Comparison of ENCODE assay signal across 10 mouse cellular contexts in the genomic region with DNA sequence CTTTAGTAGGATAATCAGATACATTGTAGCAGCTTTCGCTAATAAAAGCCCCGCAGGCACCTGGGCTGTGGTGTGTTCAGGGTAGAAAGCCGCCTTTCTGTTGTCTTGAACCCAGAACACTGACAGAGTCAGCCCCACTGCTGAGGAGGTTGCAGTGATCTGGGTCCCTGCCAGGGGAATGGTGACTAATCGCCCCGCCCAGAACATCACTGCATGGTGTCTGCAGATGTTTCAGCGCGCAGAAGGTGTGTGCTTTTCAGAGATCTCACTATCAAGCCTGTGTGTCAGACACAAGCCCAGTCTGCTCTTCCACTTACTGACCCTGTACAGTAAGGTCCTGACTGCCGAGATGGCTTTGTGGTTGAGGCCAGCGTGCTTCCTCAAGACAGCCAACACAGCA.
DNase-seq lines count a peak whose midpoint lies in the region; ATAC-seq and TF ChIP-seq lines count a peak whose summit lies in the region.
"Had no signal": no experiment of that assay in that cellular context is flagged by ENCODE, and none has a peak within 500 bp of the region (broad histone marks: within the 10 kb centered on the region; RNA-seq: fewer than 3 reads in every experiment).

No protein-coding gene starts in this region.

- no peaks in the 10 kb centered on the region for H3K9me3 ChIP-seq in liver, embryonic 12.5 days (replicated peaks)
- H3K9me3 ChIP-seq in liver, postnatal 0 days (ENCODE audit: low read length) = no peaks in the 10 kb centered on the region
- no peaks in the 10 kb centered on the region for H3K9me3 ChIP-seq in stomach, embryonic 15.5 days
- H3K9me3 ChIP-seq: embryonic facial prominence, embryonic 12.5 days had no signal

- 0 out of 2 replicates have a peak, but pooled peaks cover 2% of the 10 kb centered on the region for H3K27me3 ChIP-seq in liver, embryonic 12.5 days (replicated peaks)
- no peaks in the 10 kb centered on the region for H3K27me3 ChIP-seq in liver, postnatal 0 days (ENCODE audit: insufficient read depth, low read length)
- H3K27me3 ChIP-seq in stomach, embryonic 15.5 days (replicated peaks) = no peaks in the 10 kb centered on the region
- H3K27me3 ChIP-seq: embryonic facial prominence, embryonic 12.5 days had no signal

- no peak overlapping the region for H3K4me3 ChIP-seq in liver, embryonic 12.5 days
- no peak overlapping the region for H3K4me3 ChIP-seq in liver, postnatal 0 days (ENCODE audit: low read depth, low read length)
- H3K4me3 ChIP-seq in stomach, embryonic 15.5 days (replicated peaks) = no peak overlapping the region
- H3K4me3 ChIP-seq: embryonic facial prominence, embryonic 12.5 days had no signal

- WGBS in liver, embryonic 12.5 days (ENCODE audit: insufficient replicate concordance) = 63% methylated on average over 9 of the region's 9 CpGs
- WGBS in liver, postnatal 0 days (ENCODE audit: insufficient replicate concordance) = 71% methylated on average over 9 of the region's 9 CpGs
- WGBS in stomach, embryonic 15.5 days = 81% methylated on average over 9 of the region's 9 CpGs

- peak; percentile 12 for DNase-seq in gastrocnemius, adult 18-20 months (ENCODE audit: low spot score)
- DNase-seq in gastrocnemius, postnatal 25 days = no peak
- DNase-seq in liver, postnatal 0 days = no peak
- peak; percentile 68 for DNase-seq in adrenal gland, postnatal 14 days
- DNase-seq in ovary, adult 18-20 months (ENCODE audit: low spot score) = no peak

- no peak for TF ChIP-seq CTCF in liver, postnatal 0 days (IDR thresholded peaks at IDR 0.05; ENCODE audit: low read depth)

- H3K9ac ChIP-seq in liver, embryonic 12.5 days = no peak overlapping the region
- no peak overlapping the region for H3K9ac ChIP-seq in liver, postnatal 0 days (replicated peaks)
- 0 out of 2 replicates have a peak overlapping the region, but pooled peaks have one; percentile 2 for H3K9ac ChIP-seq in stomach, embryonic 15.5 days
- H3K9ac ChIP-seq: embryonic facial prominence, embryonic 12.5 days had no signal

- H3K4me2 ChIP-seq in liver, embryonic 12.5 days = no peak overlapping the region
- no peak overlapping the region for H3K4me2 ChIP-seq in liver, postnatal 0 days (ENCODE audit: low read depth, low read length)
- H3K4me2 ChIP-seq in stomach, embryonic 15.5 days = no peak overlapping the region
- H3K4me2 ChIP-seq: embryonic facial prominence, embryonic 12.5 days had no signal

- TF ChIP-seq EP300 in liver, postnatal 0 days (IDR thresholded peaks at IDR 0.05; ENCODE audit: low read depth) = no peak

- no peak overlapping the region for H3K27ac ChIP-seq in liver, embryonic 12.5 days
- H3K27ac ChIP-seq in liver, postnatal 0 days (ENCODE audit: low read depth) = no peak overlapping the region
- no peak overlapping the region for H3K27ac ChIP-seq in stomach, embryonic 15.5 days
- H3K27ac ChIP-seq: embryonic facial prominence, embryonic 12.5 days had no signal

- peaks cover 30% of the 10 kb centered on the region for H3K4me1 ChIP-seq in liver, embryonic 12.5 days
- H3K4me1 ChIP-seq in liver, postnatal 0 days (ENCODE audit: insufficient read depth) = no peaks in the 10 kb centered on the region; the same call in 1 of the 2 replicates
- 0 out of 2 replicates have a peak, but pooled peaks cover 3% of the 10 kb centered on the region for H3K4me1 ChIP-seq in stomach, embryonic 15.5 days

- ATAC-seq in liver, embryonic 12.5 days = peak; percentile 35; the same call in 1 of the 2 replicates
- no peak for ATAC-seq in liver, postnatal 0 days
- ATAC-seq in stomach, embryonic 15.5 days (ENCODE audit: insufficient read depth, low FRiP score, low read depth) = no peak
- no peak for ATAC-seq in erythroblast, adult 5-6 weeks (replicated peaks; ENCODE audit: low FRiP score, poor library complexity, severe bottlenecking)
- ATAC-seq: inflammation-experienced regulatory T-cells, adult 6 months had no signal

- no peaks in the 10 kb centered on the region for H3K36me3 ChIP-seq in liver, embryonic 12.5 days
- H3K36me3 ChIP-seq in liver, postnatal 0 days (replicated peaks; ENCODE audit: insufficient read depth, low read length) = no peaks in the 10 kb centered on the region
- H3K36me3 ChIP-seq in stomach, embryonic 15.5 days = no peaks in the 10 kb centered on the region
- H3K36me3 ChIP-seq: embryonic facial prominence, embryonic 12.5 days had no signal

Comparison
In these comparisons a context has a peak if more than half of its experiments do, and no peak if none do; other contexts are left out.
1. DNase-seq: peak in gastrocnemius, adult 18-20 months (single experiment) and adrenal gland, postnatal 14 days (single experiment); none in gastrocnemius, postnatal 25 days (single experiment), liver, postnatal 0 days (single experiment) and ovary, adult 18-20 months (single experiment).